Mouse (Mus musculus): Measurements from ENCODE around the gene Rnf126.

Rnf126 gene

DNA sequence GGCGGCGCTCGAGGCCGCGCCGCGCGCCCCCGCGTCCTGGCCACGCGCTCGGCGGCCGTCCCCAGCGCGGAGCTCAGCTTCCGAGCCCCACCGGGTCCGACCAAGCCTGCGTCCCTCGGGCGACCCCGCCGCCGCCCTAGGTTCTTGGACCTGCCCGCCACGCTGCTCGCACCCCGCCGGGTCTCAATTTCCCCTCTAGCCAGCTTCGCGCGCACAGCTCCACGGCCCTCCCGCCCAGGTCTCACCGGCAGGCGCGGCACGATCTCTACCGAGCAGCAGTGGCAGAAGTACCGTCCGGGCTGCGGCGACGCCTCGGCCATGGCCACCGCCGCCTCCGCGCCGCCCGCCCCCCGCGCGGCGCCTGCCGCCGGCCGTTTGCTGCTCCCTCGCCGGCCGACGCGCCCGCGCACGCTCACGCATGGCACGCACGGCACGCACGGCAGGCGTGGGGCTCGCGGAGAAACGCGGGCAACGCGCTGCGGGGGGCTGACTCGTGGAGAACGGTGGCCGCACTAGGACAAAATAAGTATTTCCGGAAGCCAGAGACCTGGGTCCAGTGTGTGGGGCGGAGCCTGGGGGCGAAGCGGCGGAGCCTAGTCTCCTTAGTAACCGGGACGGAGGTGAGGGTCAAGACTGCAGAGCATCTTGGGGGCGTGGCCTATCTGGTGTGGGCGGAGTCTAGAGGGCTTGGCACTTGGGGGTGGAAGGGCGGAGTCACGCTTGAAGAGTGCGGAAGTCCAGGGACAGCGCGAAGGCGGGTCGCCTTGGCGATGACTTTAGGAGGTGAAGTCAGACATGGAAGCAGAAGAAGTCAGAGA is at the start of gene Rnf126:
Gene Rnf126 (minus strand): TSS at position 445 of the 818 bp plus-strand sequence.
- DNase-seq (ENCODE audit: low spot score in 2 of 2): peak; percentile 100

DNA sequence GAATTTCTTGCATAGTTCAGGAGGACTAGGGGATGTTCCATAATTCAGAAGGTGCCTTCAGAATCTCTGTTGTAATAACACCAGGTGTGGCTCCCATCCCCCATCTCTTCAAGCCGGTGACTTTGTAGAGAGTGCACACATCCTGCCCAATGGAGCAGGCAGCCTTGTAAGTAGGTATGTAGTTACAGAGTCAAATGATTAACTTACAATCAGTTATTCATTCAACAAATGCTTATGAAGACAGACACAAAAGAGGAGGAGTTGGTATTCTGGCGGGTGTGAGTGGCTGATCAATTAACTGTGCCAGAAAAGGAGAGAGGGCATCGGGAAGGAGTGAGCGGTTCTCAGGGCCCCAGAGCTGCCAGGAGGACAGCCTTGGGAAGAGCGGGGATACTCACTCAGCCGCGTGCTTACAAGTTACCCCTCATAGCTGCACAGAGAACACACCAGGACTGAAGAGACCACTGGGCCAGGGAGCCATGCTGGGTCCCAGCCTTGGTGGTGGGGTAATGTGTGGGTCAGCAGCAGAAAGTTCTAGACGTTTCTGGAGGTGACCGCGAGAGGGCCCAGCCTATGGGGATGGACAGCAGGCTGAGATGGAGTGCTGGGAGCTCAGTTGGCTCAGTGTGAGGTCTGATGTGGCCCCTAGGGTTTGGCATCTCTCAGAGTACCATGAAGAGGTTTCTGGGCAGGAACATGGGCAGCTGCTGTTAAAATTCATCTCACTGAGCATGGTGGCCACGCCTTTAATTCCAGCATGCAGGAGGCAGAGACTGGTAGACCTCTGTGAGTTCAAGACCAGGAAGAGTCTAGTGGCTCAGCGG is 49.1 kb upstream of the Rnf126 start:
- no peak for DNase-seq (ENCODE audit: low spot score in 2 of 2)

DNA sequence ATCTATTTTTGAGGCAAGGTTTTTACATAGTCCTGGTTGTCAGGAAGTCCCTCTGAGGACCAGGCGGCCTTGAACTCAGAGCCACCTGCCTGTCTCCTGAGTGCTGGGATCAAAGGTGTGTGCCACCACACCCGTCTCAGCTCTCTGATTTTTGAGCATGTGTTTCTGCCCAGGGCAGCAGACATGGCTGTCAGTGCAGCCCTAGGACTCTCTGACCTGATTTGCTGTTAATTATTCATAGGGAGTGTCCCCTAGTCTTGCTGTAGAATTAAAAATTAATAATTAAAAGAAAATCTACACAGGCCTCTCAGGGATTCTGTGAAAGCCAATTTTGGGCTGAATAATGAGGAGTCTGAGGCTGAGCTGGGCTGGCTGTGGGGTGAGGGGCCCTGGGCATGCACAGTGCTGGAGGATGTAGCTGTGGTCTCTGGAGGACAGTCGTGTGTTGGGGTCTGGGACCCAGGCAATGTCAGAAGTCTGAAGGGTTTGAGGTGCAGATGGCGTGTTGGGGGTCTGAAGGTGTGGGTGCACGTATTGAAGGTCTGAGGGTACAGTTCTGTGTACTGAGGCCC is 47.6 kb upstream of the Rnf126 start:
- DNase-seq (ENCODE audit: low spot score in 2 of 2): no peak

DNA sequence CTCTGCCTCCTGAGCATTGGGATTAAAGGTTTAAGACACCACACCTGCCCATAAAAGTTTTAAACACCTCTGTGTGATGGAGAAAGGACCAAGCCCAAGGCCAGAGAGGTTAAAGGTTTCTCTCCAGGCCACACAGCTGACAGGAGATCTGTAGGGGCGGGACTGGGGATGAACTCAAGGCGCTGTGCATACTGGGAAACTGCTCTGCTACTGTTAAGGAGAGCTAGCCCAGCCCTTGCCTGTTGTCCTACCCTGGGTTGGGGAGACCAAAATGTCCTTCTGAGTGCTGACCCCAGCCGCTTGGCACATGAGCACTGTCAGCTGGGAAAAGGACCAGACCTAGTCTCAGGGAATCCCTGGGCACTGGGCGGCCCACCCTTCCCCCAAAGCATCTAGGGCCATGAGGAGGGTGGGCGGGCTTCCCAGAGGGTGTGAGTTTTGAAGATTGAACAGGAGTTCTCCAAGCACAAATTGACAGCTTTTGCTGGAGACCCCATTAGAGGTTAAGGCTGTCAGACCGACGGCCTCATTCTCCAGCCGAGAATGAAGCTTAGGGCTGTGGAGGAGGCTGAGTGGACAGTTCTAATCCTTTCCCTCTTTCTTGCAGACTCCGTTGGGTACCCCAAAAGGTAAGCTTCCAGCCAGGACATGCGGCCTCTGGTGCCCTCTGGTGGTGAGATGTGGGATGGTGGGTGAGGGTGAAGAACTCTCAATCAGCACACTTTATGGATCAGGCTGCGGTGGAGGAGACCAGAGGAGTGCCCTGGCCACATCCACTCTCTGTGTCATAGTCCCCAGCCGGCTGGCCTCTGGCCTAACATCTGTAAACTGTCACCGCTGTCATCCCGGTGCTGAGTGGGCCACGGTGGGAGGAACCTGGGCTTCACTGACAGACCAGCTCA is 45.2 kb upstream of the Rnf126 start:
- peak; percentile 81 to 90 for DNase-seq (ENCODE audit: low spot score in 2 of 2)

DNA sequence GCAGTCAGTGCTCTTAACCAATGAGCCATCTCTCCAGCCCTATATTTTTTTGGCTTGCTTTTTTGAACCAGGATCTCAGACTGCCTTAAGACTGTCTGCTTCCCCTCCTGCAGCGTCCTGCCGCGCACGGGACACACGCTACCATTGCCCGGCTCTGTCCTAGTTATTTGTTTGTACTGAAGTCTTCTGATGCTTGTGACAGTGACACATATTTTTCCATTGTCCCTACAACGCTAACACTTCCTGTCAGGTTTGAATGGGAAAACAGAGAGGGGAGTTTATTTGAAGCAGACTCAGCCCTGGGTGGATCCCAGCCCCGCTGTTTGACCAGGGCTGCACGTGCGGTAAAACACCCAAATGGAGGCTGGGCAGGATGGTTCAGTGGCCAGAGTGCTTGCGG is 42.0 kb upstream of the Rnf126 start:
- DNase-seq (ENCODE audit: low spot score in 2 of 2): no peak

DNA sequence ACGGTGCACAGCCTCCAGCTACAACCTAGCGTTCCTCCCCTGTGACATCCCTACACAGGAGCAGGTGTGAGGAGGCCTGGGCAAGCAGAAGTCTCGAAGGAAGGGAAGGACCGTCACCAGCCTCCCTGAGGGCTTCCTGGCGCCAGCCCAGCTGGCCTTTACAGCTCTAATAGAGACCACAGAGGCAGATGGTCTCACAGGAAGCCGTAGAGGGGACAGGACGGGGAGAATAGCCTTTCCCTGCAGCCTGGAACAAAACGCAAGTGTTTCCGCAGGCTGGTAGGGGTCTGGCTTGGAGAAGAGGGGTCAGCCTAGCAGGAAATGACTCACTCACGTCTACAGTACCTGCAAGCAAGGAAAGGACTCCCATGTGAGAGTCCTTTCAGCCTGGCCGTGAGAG is 41.1 kb upstream of the Rnf126 start:
- DNase-seq (ENCODE audit: low spot score in 2 of 2): no peak

DNA sequence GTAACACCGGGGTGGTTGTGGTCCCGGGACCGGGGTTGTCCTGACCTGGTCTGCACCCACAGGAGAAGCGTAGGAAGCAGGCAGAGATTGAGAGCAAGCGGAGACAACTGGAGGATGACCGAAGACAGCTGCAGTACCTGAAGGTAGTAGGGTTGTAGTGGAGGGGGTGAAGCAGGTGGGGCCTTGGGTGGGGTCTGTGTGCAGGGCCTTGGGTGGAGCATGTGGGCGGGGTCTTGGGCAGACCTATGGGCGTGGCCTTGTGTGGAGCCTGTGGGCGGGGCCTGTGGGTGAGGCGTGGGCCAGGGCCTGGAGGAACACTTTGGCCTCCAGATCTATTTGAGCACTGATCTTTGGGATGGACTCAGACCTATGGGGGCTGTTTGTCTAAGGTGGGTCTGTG is 40.2 kb upstream of the Rnf126 start:
- DNase-seq (ENCODE audit: low spot score in 2 of 2): no peak

DNA sequence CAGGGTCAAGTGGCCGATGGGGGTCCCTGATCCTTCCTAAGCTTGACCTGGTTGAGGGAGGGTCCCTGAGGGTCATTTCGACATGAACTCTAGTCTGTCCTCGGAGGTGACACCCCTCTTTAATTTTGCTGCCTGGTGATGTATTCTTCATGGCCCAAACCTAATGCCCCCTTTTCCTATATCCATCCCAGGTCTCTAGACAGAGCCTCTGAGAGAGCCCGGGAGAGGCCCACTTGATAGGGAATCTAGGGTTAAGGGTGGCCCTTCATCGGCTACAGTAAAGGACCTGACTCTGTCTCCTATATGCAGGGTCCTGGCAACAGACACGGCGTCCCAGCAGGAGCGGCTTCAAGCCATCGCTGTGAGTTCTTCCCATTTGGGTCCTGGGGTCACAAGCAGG is 39.6 kb upstream of the Rnf126 start:
- DNase-seq (ENCODE audit: low spot score in 2 of 2): no peak

DNA sequence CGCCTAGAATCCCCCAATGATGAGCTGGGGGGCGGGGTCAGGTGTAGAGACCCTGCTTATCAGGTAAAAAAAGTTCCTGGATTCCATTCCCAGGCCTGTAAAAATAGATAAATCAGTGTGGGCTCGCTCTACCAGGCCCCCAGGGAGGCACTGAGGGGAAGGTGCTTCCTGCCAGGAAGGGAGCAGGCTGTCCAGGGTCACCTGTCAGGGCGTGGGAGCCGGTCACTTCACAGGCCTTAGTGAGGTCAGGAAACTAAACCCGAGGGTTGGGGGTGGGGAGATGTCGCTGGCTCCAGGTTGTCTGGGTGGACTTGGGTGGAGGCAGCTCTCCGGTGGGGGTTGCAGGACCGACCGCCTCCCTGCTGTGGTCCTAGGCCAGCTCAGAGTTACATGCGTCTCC is 38.9 kb upstream of the Rnf126 start:
- no peak for DNase-seq (ENCODE audit: low spot score in 2 of 2)

DNA sequence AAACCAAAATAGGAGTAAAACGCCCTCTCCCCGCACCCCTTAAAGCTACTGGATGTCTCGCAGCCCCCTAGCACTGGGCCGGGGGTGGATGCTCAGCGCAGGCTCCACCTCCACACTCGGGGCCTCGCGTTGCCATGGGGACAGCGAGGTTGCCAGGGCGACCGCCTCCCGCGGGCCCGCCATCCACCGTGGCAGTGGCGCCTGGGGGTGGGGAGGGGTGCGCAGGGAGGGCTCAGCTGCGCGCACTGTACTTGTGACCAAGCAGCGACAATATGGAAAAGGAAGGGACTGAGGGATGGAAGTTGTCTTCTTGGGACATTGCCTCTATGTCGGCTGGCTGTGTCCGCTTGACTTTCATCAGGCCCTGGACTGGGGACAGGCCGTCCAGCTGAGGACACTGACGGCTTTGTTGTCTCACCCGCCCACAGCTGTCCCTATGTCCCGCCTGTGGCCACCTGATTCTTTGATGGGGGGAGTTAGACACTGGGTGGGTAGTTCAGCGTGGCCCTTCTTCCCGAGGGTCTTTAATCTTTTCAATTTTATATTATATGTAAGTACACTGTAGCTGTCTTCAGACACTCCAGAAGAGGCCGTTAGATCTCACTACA is 37.1 kb upstream of the Rnf126 start:
- no peak for DNase-seq (ENCODE audit: low spot score in 2 of 2)

DNA sequence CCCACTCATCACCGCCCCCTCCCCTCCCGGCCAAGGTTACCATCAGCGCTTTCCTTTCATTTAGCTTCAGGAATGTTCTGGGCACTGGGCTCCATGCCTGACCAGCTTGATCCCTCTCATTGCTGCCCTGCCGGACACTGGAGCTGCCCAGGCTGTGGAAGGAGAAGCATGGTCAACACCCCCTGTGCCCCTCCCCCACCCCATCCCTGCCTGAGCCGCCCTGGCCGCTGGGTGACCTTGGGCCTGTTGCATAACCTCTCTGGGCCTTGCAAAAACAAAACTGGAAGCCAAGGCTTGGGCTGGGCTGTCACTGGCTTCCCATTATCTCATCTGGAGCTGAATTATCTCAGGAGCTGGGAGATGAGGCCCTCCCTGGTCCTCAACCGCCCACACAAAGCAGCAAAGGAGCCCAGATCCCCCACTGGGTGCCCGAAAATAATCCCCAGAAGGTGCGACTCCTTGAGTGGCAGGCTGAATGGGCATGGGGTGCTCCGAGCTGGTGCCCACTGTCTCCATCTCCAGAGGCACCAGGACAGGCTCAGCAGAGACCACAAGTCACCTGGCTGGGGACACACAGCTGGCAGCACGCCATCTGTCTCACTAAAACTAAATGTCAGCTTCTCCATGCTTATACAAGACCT is 35.7 kb upstream of the Rnf126 start:
- DNase-seq (ENCODE audit: low spot score in 2 of 2): no peak

DNA sequence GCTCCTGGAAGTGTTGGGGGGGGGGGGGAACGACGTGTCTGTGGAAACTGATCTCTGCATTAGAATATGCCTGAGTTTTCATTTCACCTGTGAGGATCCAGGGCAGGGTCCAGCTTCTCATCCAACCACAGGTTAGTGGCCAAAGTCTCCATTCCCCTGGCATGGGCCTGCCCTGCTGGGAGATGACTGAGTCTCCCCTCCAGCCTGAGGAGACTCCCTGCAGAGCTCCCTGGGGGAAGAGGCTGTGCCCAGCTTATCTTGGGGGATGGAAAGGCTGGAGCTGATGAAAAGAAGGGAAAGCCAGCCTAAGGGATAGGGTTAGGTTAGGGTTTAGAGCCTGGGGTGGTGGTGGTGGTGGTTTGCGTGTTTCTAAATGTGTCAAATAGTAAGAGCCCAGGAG is 35.1 kb upstream of the Rnf126 start:
- no peak for DNase-seq (ENCODE audit: low spot score in 2 of 2)

DNA sequence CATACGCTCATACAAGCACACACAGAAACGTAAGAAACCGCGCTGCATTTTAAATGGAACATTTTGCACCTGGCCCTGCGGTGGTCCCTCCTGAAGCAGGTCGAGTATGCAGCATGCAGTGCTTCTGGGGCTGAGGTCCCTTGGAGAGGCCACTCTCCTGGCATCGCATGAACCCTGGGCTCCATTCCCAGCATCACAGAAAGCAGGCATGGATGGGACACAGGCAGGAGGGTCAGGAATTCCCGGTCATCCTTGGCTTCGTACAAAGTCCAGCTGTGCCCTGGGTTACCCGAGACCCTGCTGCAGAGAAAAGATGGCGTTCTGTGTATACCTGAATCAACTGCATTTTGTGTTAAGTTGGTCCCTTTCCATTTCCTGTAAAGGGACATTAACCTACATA is 33.8 kb upstream of the Rnf126 start:
- DNase-seq (ENCODE audit: low spot score in 2 of 2): no peak

DNA sequence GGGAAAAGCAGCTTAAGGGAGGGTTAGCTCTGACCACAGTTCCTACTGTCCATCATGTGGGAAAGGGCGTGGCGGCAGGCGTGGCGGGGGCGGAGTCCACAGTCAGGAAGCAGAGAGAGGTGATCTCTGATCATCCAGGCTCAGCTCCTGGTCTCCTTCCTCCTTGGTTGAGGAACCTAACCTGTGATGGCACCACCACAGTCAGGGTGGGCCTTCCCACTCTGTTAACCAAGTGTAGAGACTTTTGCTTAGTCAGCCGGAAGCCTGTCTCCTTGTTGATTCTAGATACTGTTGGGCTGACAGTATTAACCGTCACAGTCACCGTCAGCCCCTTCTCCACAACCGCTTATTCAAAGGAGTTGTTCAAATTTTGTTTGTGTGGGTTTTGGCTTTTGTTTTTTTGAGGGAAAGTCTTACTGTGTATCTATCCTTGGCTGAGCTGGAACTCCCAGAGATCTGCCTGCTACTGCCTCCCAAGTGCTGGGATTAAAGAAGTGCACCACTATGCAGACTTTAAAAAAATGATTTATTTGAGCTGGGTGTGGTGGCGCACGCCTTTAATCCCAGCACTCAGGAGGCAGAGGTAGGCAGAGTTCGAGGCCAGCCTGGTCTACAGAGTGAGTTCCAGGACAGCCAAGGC is 31.7 kb upstream of the Rnf126 start:
- peak in 1 of 2 experiments; percentile 56 for DNase-seq (ENCODE audit: low spot score in 2 of 2)

DNA sequence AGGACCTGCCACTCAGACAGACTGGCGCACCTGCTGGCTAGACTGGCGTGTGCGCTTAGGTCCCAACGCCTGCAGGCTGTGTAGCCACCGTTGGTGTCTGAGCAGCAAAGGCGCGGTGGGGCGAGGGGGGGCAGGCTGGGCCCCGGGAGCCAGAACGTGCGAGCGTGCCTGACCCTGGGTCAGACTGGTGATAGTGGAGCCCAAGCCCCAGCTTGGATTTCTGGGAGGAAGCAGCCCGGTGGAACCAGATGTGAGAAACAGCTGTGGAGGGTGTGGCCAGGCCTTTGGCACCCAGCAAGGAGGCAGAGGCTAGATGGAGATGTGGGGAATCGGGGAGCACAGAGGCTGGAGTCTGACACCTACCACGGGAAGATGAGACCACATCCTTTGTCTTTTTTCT is 30.6 kb upstream of the Rnf126 start:
- DNase-seq (ENCODE audit: low spot score in 2 of 2): no peak

DNA sequence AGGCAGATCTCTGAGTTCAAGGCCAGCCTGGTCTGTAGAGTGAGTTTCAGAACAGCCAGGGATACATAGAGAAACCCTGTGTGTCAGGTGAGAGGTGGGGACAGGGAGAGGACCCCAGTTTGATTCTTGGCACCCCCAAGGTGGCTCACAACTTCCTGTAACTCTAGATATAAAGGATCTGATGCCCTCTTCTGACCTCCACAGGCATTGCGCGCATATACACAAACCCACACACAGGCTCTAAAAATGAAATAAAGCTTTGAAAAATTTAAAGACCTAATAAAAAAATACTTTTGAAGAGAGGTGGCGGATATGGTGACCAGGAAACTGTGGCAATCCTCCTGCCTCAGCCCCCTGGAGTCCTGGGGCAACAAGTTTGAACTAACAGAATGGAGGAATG is 29.2 kb upstream of the Rnf126 start:
- DNase-seq (ENCODE audit: low spot score in 2 of 2): no peak

DNA sequence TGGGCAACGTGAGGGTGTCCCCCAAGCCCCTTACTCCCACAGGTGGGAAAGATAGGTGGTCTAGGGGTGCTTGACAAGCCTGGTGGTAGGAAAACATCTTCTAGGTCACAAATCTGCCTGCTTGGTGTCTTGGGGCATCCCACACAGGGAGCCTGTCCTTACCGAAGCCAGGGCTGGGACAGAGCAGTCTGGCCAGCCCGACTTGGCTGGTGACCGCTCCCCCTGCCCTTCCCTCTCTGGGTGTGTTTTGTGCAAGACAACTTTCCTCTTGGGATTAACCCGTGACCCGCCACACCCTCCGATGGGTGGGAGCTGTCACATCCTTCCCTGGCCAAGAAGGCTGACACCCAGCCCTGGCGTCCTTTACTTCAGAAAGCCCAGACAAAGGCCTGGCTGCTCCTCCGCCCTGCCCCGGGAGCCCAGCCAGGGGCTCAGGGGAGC is 27.8 kb upstream of the Rnf126 start:
- no peak for DNase-seq (ENCODE audit: low spot score in 2 of 2)

DNA sequence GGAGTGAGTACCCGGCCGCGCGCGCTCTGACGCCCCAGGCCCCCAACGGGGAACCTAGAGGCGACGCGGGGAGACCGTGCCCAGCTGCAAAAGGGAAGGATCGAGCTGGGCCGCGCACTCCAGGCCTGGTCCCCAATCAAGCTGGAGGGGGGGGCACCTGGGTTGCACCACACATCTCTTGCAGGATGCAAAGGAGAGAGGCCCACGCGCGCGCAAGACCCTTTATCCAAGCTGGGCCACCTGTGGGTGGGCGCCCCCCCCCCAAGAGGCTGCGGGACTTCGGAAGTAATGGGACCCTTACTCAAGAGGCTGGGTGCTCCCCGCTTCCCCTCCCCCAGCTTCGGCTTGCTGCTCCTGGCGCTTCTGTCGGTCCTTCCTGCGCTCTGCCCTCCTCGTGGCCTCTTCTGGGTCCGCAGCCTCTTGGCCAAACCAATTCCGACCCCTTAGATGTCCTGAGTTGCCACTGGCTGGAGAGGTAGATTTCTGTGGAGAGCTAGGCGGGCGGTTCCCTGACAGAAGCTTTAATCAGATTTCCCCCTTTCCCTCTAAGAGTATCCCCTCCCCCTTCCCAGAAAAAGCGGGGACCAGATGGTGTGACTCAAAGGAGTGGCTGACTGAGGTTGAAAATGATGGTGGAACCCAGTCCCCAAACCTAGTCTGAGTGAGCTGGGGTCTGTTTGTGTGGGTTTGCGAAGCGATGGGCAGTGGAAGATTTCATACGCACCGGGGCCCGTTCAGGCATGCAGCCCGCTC is 27.2 kb upstream of the Rnf126 start:
- peak in 1 of 2 experiments; percentile 47 for DNase-seq (ENCODE audit: low spot score in 2 of 2)

DNA sequence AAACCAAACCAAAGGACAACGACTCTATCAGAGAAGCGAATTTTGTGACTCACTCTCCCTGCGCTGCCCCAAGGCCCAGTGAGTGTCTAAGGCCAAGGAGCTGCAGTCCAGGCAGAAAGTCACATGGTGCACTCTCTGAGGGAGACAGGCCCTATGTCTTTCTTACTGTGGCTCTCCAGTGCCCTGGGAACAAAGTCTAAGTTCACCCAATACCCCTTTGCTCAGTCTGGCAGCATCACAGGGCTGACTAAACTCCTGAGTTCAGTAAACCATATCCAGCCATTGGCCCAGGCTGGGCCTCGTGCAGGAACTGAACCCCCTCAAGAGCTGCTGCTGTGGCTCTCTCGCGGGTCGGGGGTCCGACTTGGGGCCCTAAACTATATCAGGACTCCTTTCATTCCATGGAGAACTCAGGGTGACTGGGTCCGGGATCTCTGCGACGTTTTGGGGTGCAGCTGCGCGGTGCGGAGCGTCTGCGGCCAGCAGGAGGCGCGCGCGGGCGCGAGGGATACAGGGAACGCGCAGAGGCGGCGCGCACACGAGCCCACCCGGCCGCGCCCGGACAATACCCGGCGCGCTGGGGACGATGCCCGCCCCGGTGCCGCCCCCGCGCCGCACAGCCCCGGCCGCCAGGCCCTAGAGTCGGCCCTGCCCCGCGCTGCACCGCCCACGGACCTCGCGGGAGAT is 26.4 kb upstream of the Rnf126 start, which contains the start of gene Palm:
Gene Palm (plus strand): TSS at position 522 of the 687 bp plus-strand sequence.
- DNase-seq (ENCODE audit: low spot score in 2 of 2): peak; percentile 83 to 89

Measured in spleen, postnatal 10 days (tissue).